Mouse (Mus musculus) ES-Bruce4 (cell line): ENCODE data around the gene Eif4b. TPM values are rescaled to one million over a fixed set of nuclear protein-coding genes. Genes with fewer than 3 reads are reported as not detected.

Source experiments
- H3K27ac ChIP-seq: 2 replicates; pipeline ENCODE4 v1.5.1; 2012; ENCODE audit warnings: low read length, inconsistent platforms; ENCODE audit not compliant: insufficient read depth
- H3K27me3 ChIP-seq: 2 replicates; pipeline ENCODE4 v1.6.1; 2012; ENCODE audit warnings: mild to moderate bottlenecking, low read length, inconsistent platforms; ENCODE audit not compliant: control insufficient read depth, poor library complexity, insufficient read depth, severe bottlenecking
- H3K36me3 ChIP-seq: 2 replicates; pipeline ENCODE4 v1.6.1; 2012; ENCODE audit warnings: inconsistent platforms, mild to moderate bottlenecking, low read length, moderate library complexity; ENCODE audit not compliant: control insufficient read depth, poor library complexity, insufficient read depth, severe bottlenecking
- H3K4me1 ChIP-seq: one replicate; pipeline ENCODE4 v1.8.1; 2011; ENCODE audit warnings: low read length; ENCODE audit not compliant: control insufficient read depth, insufficient read depth
- H3K4me3 ChIP-seq: 2 replicates; pipeline ENCODE4 v1.5.1; 2011; ENCODE audit warnings: low read depth, mild to moderate bottlenecking, low read length
- H3K9ac ChIP-seq: 2 replicates; pipeline ENCODE4 v1.6.1; 2012; ENCODE audit warnings: low read depth, mild to moderate bottlenecking, inconsistent platforms; ENCODE audit not compliant: poor library complexity, severe bottlenecking
- H3K9me3 ChIP-seq: replicated peaks from 2 replicates; pipeline ENCODE4 v1.6.1; 2012; ENCODE audit warnings: mild to moderate bottlenecking, low read length, inconsistent platforms; ENCODE audit not compliant: control insufficient read depth, poor library complexity, insufficient read depth, severe bottlenecking
- CTCF ChIP-seq: IDR thresholded peaks from one replicate; pipeline ENCODE4 v1.8.1; 2011; ENCODE audit warnings: low read depth, low read length
- EP300 ChIP-seq: IDR thresholded peaks from 2 replicates; pipeline ENCODE4 v1.6.1; 2011; ENCODE audit warnings: low read depth, low read length; ENCODE audit not compliant: insufficient read depth
- POLR2A ChIP-seq: IDR thresholded peaks from one replicate; pipeline ENCODE4 v1.8.1; 2011; ENCODE audit warnings: low read length; ENCODE audit not compliant: insufficient read depth
- polyA plus RNA-seq: library from polyadenylated mRNA; stranded (reverse); fragments of >200 nt; gene quantifications from 2 replicates; pipeline ENCODE4 v1.2.4, GENCODE M21; 2011; ENCODE audit warnings: low read depth; ENCODE audit not compliant: missing spikeins, insufficient read depth, insufficient read length

Eif4b gene
- polyA plus RNA-seq, 1 experiment = 584 TPM

DNA sequence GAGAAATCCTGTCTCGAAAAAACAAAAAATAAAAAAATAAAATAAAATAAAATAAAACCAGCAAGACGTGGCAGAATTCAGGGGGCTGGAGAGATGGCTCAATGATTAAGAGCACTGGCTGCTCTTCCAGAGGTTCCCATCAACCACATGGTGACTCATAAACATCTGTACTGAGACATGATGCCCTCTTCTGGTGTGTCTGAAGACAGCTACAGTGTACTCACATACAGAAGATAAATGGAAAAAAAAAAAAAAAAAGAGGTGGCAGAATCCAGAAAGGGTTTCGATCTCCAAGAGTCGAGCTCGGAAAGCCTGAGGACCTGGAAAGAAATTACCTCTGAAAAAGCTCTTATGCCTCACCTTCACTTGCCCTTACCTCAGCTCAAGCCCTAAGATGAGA is 67.5 kb downstream of the Eif4b start:
- peaks cover 11% of the 10 kb centered on the region; the same call in 1 of the 2 replicates for H3K27me3 ChIP-seq
- H3K9ac ChIP-seq = no peak overlapping the region
- no peaks in the 10 kb centered on the region for H3K4me1 ChIP-seq
- H3K27ac ChIP-seq = no peak overlapping the region
- no peak overlapping the region for H3K4me3 ChIP-seq
- no peak for TF ChIP-seq POLR2A
- no peak for TF ChIP-seq CTCF
- no peak for TF ChIP-seq EP300
- H3K9me3 ChIP-seq = no peaks in the 10 kb centered on the region
- H3K36me3 ChIP-seq = no peaks in the 10 kb centered on the region

DNA sequence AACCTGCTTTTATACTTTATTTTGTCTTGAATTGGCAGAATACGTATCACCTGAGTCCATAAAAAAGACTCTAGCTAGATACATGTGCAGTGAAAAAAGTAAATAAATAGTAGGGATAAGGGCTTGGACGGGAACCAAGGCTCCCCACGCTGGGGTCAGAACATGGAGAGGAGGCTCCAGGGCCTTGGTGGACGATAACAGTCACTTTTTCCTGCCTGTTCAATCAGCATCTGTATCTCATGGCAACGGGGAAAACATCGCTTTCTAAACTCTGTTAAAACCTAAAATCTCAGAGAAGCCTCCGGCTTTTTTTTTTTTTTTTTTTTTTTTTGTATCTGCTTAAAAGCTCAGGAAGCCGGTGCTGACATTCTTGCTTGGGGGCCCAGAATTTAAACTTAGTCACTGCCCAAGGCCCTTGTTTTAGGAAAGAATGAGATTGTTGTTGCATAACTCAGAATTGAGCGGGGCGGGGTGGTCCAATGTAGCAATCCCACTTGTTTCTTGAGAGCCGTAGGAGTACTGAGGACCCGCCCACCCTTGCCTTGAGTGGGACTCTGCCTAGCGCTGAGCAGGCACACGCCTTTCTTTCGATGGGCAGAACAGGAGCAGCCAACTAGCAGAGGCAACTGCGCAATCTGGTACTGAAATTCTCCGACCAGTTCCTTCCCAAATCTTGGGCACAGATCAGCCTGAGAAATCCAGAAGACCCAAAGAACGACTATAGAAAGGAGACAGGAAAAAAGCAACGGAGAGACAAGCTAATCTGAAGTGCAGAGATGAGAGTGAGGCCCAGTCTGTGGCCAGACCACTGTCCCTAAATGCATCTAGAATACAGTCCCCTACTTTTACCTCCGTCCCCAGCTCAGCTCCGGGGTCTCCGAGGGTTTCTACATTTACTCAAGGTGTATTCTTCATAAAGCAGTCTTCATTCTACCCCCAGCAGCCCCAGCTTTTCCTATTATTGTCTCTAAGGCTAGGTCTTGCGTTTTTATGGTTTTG is 69.6 kb downstream of the Eif4b start:
- Histone ChIP-seq H3K36me3 (no peaks in the 10 kb centered on the region), H3K4me1 (no peaks in the 10 kb centered on the region), H3K4me3 (no peak overlapping the region), H3K9ac (no peak overlapping the region), H3K9me3 (no peaks in the 10 kb centered on the region), H3K27ac (no peak overlapping the region), H3K27me3 (peaks cover 11% of the 10 kb centered on the region; the same call in 1 of the 2 replicates)
- TF ChIP-seq EP300 (no peak), POLR2A (no peak), CTCF (no peak)

DNA sequence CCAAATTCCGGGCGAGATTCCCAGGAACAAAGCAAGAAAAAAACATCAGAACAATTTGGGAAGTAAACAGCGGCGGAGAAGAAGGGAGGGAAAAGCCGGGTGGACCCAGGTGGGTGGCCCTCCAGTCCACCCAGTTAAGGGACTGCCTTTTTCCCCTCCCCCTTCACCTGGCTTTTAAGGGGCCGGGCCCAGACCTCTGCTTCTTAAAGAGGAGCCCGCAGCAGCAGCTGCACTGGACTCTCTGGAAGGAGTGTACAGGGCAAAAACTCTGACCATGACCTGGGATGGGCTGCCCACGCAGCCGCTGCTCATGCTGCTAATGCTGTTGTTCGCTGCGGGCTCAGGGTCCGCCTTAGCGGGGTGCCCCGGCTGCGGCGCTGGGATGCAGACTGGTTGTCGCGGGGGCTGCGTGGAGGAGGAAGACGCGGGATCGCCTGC is 70.7 kb downstream of the Eif4b start, which contains the start of gene Igfbp6:
Gene Igfbp6 (plus strand): TSS at position 89 of the 438 bp plus-strand sequence.
- Histone ChIP-seq H3K27ac (no peak within 1 kb of the TSS), H3K4me1 (no peaks in the 10 kb centered on the region), H3K27me3 (peaks cover 11% of the 10 kb centered on the region; the same call in 1 of the 2 replicates), H3K9ac (peak within 1 kb of the TSS; percentile 60), H3K36me3 (no peaks in the 10 kb centered on the region), H3K4me3 (peak within 1 kb of the TSS; percentile 59), H3K9me3 (no peaks in the 10 kb centered on the region)
- TF ChIP-seq CTCF (no peak), POLR2A (no peak), EP300 (no peak)

DNA sequence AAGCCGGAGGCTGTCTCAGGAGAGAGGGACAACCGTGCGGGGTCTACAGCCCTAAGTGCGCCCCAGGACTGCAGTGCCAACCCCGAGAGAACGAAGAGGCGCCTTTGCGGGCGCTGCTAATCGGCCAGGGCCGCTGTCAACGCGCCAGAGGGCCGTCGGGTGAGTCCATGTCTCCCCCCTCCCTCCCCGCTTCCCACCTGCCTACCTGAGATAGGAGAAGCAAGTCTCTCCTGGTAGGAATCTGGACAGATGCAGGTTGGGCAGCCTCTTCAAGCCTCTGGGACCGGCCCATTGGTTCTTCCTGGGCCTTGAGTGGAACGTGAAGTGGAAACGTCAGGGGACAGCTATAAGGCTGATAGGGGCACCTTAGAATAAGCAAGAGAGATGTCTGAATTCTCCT is 71.2 kb downstream of the Eif4b start:
- no peak for TF ChIP-seq CTCF
- TF ChIP-seq POLR2A = no peak
- no peak for TF ChIP-seq EP300
- H3K9me3 ChIP-seq = no peaks in the 10 kb centered on the region
- no peak overlapping the region for H3K27ac ChIP-seq
- peak overlapping the region; percentile 59 for H3K4me3 ChIP-seq
- no peaks in the 10 kb centered on the region for H3K4me1 ChIP-seq
- peaks cover 11% of the 10 kb centered on the region; the same call in 1 of the 2 replicates for H3K27me3 ChIP-seq
- no peaks in the 10 kb centered on the region for H3K36me3 ChIP-seq
- H3K9ac ChIP-seq = peak overlapping the region; percentile 60

DNA sequence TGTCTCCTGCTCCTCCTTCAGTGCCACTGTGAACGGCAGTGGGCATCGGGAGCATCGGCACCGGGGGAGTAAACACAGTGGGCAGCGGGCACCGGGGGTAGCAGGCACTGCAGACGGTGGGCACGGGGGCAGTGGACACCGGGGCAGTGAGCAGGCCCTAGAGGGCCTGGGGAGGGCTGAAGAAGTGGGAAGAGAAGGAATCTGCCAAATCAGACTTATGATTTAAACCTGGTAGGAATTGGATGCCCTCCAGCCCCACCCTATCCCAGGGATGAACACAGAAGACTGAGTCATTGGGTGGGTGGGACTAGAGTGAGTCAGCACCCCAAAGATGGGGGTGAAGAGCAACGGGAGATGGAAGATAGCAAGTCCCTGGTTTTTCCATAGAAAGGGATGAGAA is 71.8 kb downstream of the Eif4b start:
- TF ChIP-seq POLR2A (no peak), EP300 (no peak), CTCF (no peak)
- Histone ChIP-seq H3K4me3 (no peak overlapping the region), H3K27ac (no peak overlapping the region), H3K4me1 (no peaks in the 10 kb centered on the region), H3K36me3 (no peaks in the 10 kb centered on the region), H3K27me3 (peaks cover 11% of the 10 kb centered on the region; the same call in 1 of the 2 replicates), H3K9ac (no peak overlapping the region), H3K9me3 (no peaks in the 10 kb centered on the region)

DNA sequence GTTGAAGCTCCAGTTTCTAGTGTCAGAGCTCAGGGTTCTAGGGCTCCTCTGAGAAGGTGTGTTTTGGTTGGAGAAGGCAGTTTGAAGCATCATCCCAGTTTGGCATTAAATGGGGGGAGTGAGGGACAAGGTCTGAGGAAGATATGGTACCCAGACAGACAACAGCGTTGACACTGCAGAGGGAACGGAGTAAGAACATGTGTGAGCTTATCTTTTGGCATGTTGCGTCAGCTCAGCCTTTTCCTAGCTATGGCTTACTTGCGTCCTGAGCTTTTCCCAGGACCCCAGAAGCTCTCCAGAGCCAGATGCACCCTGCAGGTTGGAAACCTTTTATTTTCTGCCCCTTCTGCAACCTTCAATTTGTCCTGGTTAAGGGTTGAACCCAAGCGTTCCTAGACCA is 72.5 kb downstream of the Eif4b start:
- H3K9ac ChIP-seq = no peak overlapping the region
- peaks cover 11% of the 10 kb centered on the region; the same call in 1 of the 2 replicates for H3K27me3 ChIP-seq
- TF ChIP-seq CTCF (no peak), EP300 (no peak), POLR2A (no peak)

More for the DNA sequence above, 72.5 kb downstream of the Eif4b start:
- Histone ChIP-seq H3K36me3 (no peaks in the 10 kb centered on the region), H3K4me3 (no peak overlapping the region), H3K9me3 (no peaks in the 10 kb centered on the region), H3K27ac (no peak overlapping the region), H3K4me1 (peaks cover 4% of the 10 kb centered on the region)

Other genes starting within 250 kb of the Eif4b start
- gene Krt1, start 223.0 kb upstream of the Eif4b start, polyA plus RNA-seq = not detected in 2 replicates
- not detected in 2 replicates for gene Krt77, start 204.1 kb upstream of the Eif4b start, polyA plus RNA-seq
- not detected in 2 replicates for gene Krt76, start 180.9 kb upstream of the Eif4b start, polyA plus RNA-seq
- not detected in 2 replicates for gene Krt4, start 149.0 kb upstream of the Eif4b start, polyA plus RNA-seq
- not detected in 2 replicates for gene Krt79, start 133.4 kb upstream of the Eif4b start, polyA plus RNA-seq
- gene Krt78, start 119.5 kb upstream of the Eif4b start, polyA plus RNA-seq = not detected in 2 replicates
- 306 and 318 TPM in 2 replicates for gene Krt8, start 69.3 kb upstream of the Eif4b start, polyA plus RNA-seq
- gene Krt18, start 45.6 kb upstream of the Eif4b start, polyA plus RNA-seq = 334 and 349 TPM in 2 replicates
- 10.4 and 12.8 TPM in 2 replicates for gene Tns2, start 26.6 kb downstream of the Eif4b start, polyA plus RNA-seq
- gene Spryd3, start 62.5 kb downstream of the Eif4b start, polyA plus RNA-seq = 11.7 and 15.1 TPM in 2 replicates
- gene Igfbp6, start 70.6 kb downstream of the Eif4b start, polyA plus RNA-seq = 2.0 and 2.2 TPM in 2 replicates
- 0.45 TPM in 1 of 2 replicates, not detected in the other for gene Soat2, start 76.8 kb downstream of the Eif4b start, polyA plus RNA-seq
- gene Zfp740, start 129.5 kb downstream of the Eif4b start, polyA plus RNA-seq = 53.7 and 54.3 TPM in 2 replicates
- gene Csad, start 131.0 kb downstream of the Eif4b start, polyA plus RNA-seq = 17.8 and 19.3 TPM in 2 replicates
- 3.1 and 9.7 TPM in 2 replicates for gene Itgb7, start 158.2 kb downstream of the Eif4b start, polyA plus RNA-seq
- gene Rarg, start 183.7 kb downstream of the Eif4b start, polyA plus RNA-seq = 38.6 and 42.7 TPM in 2 replicates
- 0.81 and 1.1 TPM in 2 replicates for gene Gm9918, start 196.8 kb downstream of the Eif4b start, polyA plus RNA-seq
- gene Mfsd5, start 205.7 kb downstream of the Eif4b start, polyA plus RNA-seq = 23.2 and 28.0 TPM in 2 replicates
- 68.7 and 71.7 TPM in 2 replicates for gene Espl1, start 222.5 kb downstream of the Eif4b start, polyA plus RNA-seq